Comparison of ENCODE assay signal across 10 mouse cellular contexts in genomic region chr13:49127844-49128631, GRCm38 (mm10). TPM values are rescaled to one million over a fixed set of nuclear protein-coding genes. Genes with fewer than 3 reads are reported as not detected.
A peak's percentile ranks its signal among the peaks of the same experiment; 100 is the strongest.
DNase-seq lines count a peak whose midpoint lies in the region; ATAC-seq and TF ChIP-seq lines count a peak whose summit lies in the region.
"Had no signal": no experiment of that assay in that cellular context is flagged by ENCODE, and none has a peak within 500 bp of the region (broad histone marks: within the 10 kb centered on the region; RNA-seq: fewer than 3 reads in every experiment).

No protein-coding gene starts in this region.

- DNase-seq in frontal cortex, postnatal 25 days (ENCODE audit: low spot score in 2 of 2): no peak
- peak; percentile 40 for DNase-seq in forebrain, postnatal 0 days
- peak; percentile 51 for DNase-seq in limb, embryonic 14.5 days (ENCODE audit: low spot score)
- DNase-seq in thymus, postnatal 10 days (ENCODE audit: low spot score in 2 of 2): no peak
- no peak for DNase-seq in lung, postnatal 14 days
- DNase-seq: liver, embryonic 13.5 days had no signal

- peak overlapping the region; percentile 13; the same call in 1 of the 2 replicates for H3K4me2 ChIP-seq in forebrain, postnatal 0 days (ENCODE audit: low read depth)
- no peak overlapping the region for H3K4me2 ChIP-seq in limb, embryonic 14.5 days (replicated peaks; ENCODE audit: low read depth, low read length, severe bottlenecking)
- no peak overlapping the region for H3K4me2 ChIP-seq in liver, embryonic 12.5 days
- H3K4me2 ChIP-seq: liver, embryonic 13.5 days had no signal

- no peak overlapping the region; the same call in 1 of the 2 replicates for H3K9ac ChIP-seq in forebrain, postnatal 0 days
- no peak overlapping the region for H3K9ac ChIP-seq in limb, embryonic 14.5 days (ENCODE audit: low read depth, low read length, severe bottlenecking)
- H3K9ac ChIP-seq in liver, embryonic 12.5 days: no peak overlapping the region
- H3K9ac ChIP-seq: liver, embryonic 13.5 days had no signal

- H3K27me3 ChIP-seq in E14TG2a.4 (ENCODE audit: insufficient read depth, low read length): peaks cover 22% of the 10 kb centered on the region
- no peaks in the 10 kb centered on the region for H3K27me3 ChIP-seq in forebrain, postnatal 0 days (ENCODE audit: insufficient read depth, low read length)
- H3K27me3 ChIP-seq in limb, embryonic 14.5 days (ENCODE audit: control insufficient read depth, insufficient read depth, low read length): no peaks in the 10 kb centered on the region
- H3K27me3 ChIP-seq in liver, embryonic 12.5 days (replicated peaks): peaks cover 12% of the 10 kb centered on the region; the same call in 1 of the 2 replicates
- H3K27me3 ChIP-seq: liver, embryonic 13.5 days had no signal

- H3K36me3 ChIP-seq in E14TG2a.4 (ENCODE audit: insufficient read depth, low read length): no peaks in the 10 kb centered on the region
- H3K36me3 ChIP-seq in forebrain, postnatal 0 days (ENCODE audit: insufficient read depth): no peaks in the 10 kb centered on the region
- no peaks in the 10 kb centered on the region for H3K36me3 ChIP-seq in limb, embryonic 14.5 days (ENCODE audit: control insufficient read depth, insufficient read depth, low read length)
- H3K36me3 ChIP-seq in liver, embryonic 12.5 days: no peaks in the 10 kb centered on the region
- H3K36me3 ChIP-seq: liver, embryonic 13.5 days had no signal

- peak overlapping the region; percentile 10; the same call in 1 of the 2 replicates for H3K4me3 ChIP-seq in E14TG2a.4 (replicated peaks; ENCODE audit: low read length)
- H3K4me3 ChIP-seq in forebrain, postnatal 0 days (ENCODE audit: low read depth, low read length): no peak overlapping the region
- no peak overlapping the region for H3K4me3 ChIP-seq in limb, embryonic 14.5 days (replicated peaks; ENCODE audit: low read length)
- no peak overlapping the region for H3K4me3 ChIP-seq in liver, embryonic 12.5 days
- H3K4me3 ChIP-seq: liver, embryonic 13.5 days had no signal

- TF ChIP-seq POLR2A in limb, embryonic 14.5 days (IDR thresholded peaks at IDR 0.05; ENCODE audit: borderline replicate concordance, extremely low read depth, insufficient read depth, insufficient read length): no peak

- peaks cover 19% of the 10 kb centered on the region for H3K4me1 ChIP-seq in E14TG2a.4 (replicated peaks; ENCODE audit: low read depth, low read length)
- peaks cover 39% of the 10 kb centered on the region for H3K4me1 ChIP-seq in forebrain, postnatal 0 days (ENCODE audit: insufficient read depth)
- H3K4me1 ChIP-seq in limb, embryonic 14.5 days (ENCODE audit: control insufficient read depth, insufficient read depth, low read length): peaks cover 15% of the 10 kb centered on the region
- peaks cover 6% of the 10 kb centered on the region; the same call in 1 of the 2 replicates for H3K4me1 ChIP-seq in liver, embryonic 12.5 days

- peak overlapping the region; percentile 29 for H3K27ac ChIP-seq in forebrain, postnatal 0 days (ENCODE audit: low read depth, low read length)
- no peak overlapping the region for H3K27ac ChIP-seq in limb, embryonic 14.5 days (replicated peaks; ENCODE audit: low read depth, low read length)
- no peak overlapping the region for H3K27ac ChIP-seq in liver, embryonic 12.5 days
- H3K27ac ChIP-seq: liver, embryonic 13.5 days had no signal

- no peak for TF ChIP-seq CTCF in E14TG2a.4 (conservative IDR thresholded peaks at IDR 0.05; ENCODE audit: low read length)
- TF ChIP-seq CTCF in forebrain, postnatal 0 days (IDR thresholded peaks at IDR 0.05; ENCODE audit: low read depth): no peak

- H3K9me3 ChIP-seq in E14TG2a.4 (ENCODE audit: low read length): no peaks in the 10 kb centered on the region
- no peaks in the 10 kb centered on the region for H3K9me3 ChIP-seq in forebrain, postnatal 0 days (ENCODE audit: low read length)
- H3K9me3 ChIP-seq in limb, embryonic 14.5 days (ENCODE audit: control insufficient read depth, low read length): no peaks in the 10 kb centered on the region
- H3K9me3 ChIP-seq in liver, embryonic 12.5 days (replicated peaks): no peaks in the 10 kb centered on the region
- H3K9me3 ChIP-seq: liver, embryonic 13.5 days had no signal

- 23% methylated on average over 15 of the region's 15 CpGs for WGBS in forebrain, postnatal 0 days
- WGBS in limb, embryonic 14.5 days: 43% methylated on average over 15 of the region's 15 CpGs
- WGBS in liver, embryonic 12.5 days (ENCODE audit: insufficient replicate concordance): 55% methylated on average over 15 of the region's 15 CpGs

- peak; percentile 58 for ATAC-seq in frontal cortex, adult (ENCODE audit: low TSS enrichment)
- peak; percentile 54 for ATAC-seq in forebrain, postnatal 0 days
- ATAC-seq in limb, embryonic 14.5 days (ENCODE audit: low FRiP score, low read depth): peak; percentile 74
- ATAC-seq in liver, embryonic 12.5 days: no peak

RNA-seq across cellular contexts. Expression of gene Wnk2, which starts 19.8 kb away (rescaled TPM):
- total RNA-seq in forebrain, postnatal 0 days (2014; rRNA removed): 35.2 and 46.6 TPM in 2 replicates
- 10.7 and 15.2 TPM in 2 replicates for polyA plus RNA-seq in forebrain, postnatal 0 days (2015; fragmentation: Nextera tagmentation; extraction: Ambion mirVana)
- 7.8 and 11.4 TPM in 2 replicates for polyA plus RNA-seq in limb, embryonic 14.5 days (2012; rRNA removed)
- polyA plus RNA-seq in limb, embryonic 14.5 days (2014; fragmentation: Nextera tagmentation; extraction: Ambion mirVana): 3.0 and 3.2 TPM in 2 replicates
- polyA plus RNA-seq in liver, embryonic 12.5 days (2016; fragmentation: Nextera tagmentation; extraction: Ambion mirVana): 0.11 and 0.14 TPM in 2 replicates
- polyA plus RNA-seq: C2C12 had no signal

RNA-seq across cellular contexts. Expression of gene Ninj1, which starts 59.2 kb away (rescaled TPM):
- 16.5 and 28.6 TPM in 2 replicates for total RNA-seq in forebrain, postnatal 0 days (2014; rRNA removed)
- 37.0 and 43.1 TPM in 2 replicates for polyA plus RNA-seq in forebrain, postnatal 0 days (2015; fragmentation: Nextera tagmentation; extraction: Ambion mirVana)
- 67.4 and 81.1 TPM in 2 replicates for polyA plus RNA-seq in limb, embryonic 14.5 days (2012; rRNA removed)
- 60.2 and 61.5 TPM in 2 replicates for polyA plus RNA-seq in limb, embryonic 14.5 days (2014; fragmentation: Nextera tagmentation; extraction: Ambion mirVana)
- 41.5 and 42.6 TPM in 2 replicates for polyA plus RNA-seq in liver, embryonic 12.5 days (2016; fragmentation: Nextera tagmentation; extraction: Ambion mirVana)

Comparison
In these comparisons a context has a peak if more than half of its experiments do, and no peak if none do; other contexts are left out.
1. DNase-seq: peak in forebrain, postnatal 0 days (single experiment) and limb, embryonic 14.5 days (single experiment); none in frontal cortex, postnatal 25 days (0 of 2), thymus, postnatal 10 days (0 of 2) and lung, postnatal 14 days (single experiment).